Mouse (Mus musculus) cerebellum, adult 9-10 months (tissue): ENCODE results near the gene Gm26657.

Experiments used
- DNase-seq: peaks from one replicate; pipeline ENCODE4 v3.0.0; 2022

Gene Gm26657

GRCm38 (mm10) chr4:56740020-56740485 lies at the start of gene Gm26657:
Gm26657 (plus strand) TSS chr4:56740070.
- no peak for DNase-seq

- DNase-seq = no peak
These were observed 43.5 kb upstream of the Gm26657 start for GRCm38 (mm10) chr4:56696401-56696800.

DNA sequence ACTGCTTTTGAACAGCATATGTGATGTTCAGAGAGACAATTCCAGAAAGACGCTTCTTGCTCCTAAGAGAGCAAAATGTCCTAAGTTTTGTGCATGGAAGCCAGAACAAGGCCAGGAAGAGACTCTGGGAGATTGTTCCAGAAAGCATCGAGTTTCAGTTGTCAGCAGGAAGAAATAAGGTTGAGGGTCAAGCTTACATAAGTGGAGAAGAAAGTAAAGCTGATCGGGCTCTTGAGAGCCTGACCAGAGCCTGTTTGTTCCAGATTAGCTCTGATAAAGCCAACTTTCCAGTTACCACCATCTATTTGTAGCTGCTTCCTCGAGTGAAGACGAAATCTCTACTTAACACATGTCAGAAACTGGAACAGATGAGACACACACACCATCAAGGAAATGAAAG lies 41.2 kb upstream of the Gm26657 start:
- DNase-seq = no peak

DNA sequence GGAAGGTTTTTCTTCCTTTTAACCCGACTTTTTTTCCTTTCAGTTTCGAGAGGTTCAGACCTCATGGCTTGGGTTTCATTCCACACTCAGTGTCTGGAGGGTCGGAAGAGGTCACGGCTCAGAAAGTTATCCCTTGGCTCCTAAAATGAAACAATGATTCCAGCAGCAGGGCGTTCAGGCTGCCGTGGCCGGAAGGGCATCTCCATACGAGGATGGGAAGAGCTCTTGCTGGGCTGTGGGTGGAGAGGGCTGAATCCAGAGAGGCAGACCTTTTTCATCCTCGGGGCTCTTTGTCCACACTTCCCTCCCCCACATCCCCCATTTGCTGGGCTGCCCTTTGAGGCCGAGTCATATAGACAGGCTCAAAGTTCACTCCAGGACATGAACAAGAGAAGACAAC lies 37.6 kb upstream of the Gm26657 start:
- no peak for DNase-seq

DNA sequence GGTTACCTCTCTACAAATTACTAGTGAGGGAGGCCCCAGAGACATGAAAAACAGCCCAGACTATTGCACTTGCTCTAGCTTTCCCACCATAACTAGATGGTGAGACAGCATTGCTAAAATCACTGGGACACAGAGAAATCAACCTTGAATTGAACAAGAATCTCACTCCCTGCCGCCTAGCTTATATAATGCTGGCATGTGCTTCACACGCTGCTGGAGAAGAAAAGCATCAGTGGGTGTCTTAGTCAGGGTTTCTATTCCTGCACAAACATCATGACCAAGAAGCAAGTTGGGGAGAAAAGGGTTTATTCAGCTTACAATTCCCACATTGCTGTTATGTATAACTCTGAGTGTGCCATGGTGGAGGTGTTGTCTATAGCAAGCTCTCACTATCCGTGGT lies 26.7 kb upstream of the Gm26657 start:
- no peak for DNase-seq

GRCm38 (mm10) chr4:56716801-56717200 lies 23.1 kb upstream of the Gm26657 start:
- DNase-seq = no peak

DNA sequence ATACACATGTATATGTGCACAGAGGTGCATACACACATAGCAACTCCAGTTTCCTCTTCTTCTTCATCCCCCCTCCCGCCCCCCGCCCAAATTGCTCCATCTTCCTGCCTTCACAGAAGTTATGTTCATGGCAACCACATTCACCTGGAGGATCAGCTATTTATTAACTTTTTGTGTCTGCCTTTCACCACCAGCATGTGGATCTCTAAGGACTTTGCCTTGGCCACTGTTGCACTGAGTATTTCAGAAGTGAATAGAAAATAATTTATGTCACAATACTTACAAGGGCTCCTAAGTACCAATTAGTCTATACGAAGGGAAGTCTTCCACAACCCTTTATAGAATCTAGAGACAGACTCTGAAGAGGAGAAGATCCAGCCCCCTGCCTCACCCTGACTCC lies 21.9 kb upstream of the Gm26657 start:
- DNase-seq = no peak

GRCm38 (mm10) chr4:56718573-56719442 lies 21.1 kb upstream of the Gm26657 start:
- no peak for DNase-seq

DNA sequence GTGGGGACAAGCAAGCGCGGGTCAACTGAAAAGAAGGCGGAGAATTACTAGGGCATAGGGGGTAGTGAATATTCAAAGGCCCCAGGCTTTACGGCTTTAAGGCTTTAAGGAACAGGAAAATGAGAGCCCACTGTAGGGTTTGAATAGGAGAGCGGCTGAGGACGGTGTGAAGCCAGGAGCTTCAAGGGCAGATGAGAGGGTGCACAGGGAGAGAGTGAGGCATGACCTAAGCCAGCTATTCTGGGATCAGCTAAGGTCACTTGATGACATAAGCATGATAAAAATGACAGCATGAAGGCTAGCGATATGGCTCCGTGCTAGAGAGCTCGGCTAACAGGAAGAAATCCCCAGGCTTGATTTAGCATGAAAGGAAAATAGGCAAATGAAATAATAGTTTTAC lies 20.4 kb upstream of the Gm26657 start:
- no peak for DNase-seq

DNA sequence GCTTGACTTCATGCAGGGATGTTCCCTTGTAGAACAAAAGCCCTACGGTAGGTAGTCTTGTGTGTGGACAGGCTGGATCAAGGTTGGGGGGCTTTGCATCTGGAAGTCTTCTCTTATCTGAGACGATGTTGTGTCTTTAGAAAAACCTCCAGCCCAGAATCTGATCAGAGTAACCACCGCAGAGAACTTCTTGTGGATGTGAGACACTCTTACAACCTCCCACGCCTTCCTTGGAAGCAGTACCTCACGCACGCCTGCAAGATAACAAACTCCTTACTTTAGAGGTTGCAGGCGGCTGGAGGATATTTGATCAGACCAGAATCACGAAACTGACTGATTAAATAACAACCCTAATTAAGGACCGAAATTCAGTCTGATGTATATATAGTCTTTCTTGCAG lies 19.5 kb upstream of the Gm26657 start:
- no peak for DNase-seq

GRCm38 (mm10) chr4:56721469-56721868 lies 18.4 kb upstream of the Gm26657 start:
- peak; percentile 5 for DNase-seq

- no peak for DNase-seq
These were observed 17.5 kb upstream of the Gm26657 start for GRCm38 (mm10) chr4:56722346-56722745.

DNA sequence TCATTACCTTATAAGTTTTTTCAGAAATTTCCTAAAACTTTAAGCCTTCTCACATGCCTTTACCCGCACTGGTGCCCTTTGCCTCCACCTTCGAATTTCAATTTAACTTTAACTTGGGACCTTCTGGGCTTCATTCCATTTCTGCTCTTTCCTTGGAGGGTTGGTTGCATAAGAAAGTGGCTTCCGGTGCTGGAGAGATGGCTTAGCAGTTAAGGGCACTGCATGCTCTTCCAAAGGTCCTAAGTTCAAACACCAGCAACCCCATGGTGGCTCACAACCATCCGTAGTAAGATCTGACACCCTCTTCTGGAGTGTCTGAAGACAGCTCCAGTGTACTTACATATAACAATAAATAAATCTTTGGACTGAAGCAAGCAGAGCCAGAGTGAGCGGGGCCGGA lies 16.6 kb upstream of the Gm26657 start:
- no peak for DNase-seq

- no peak for DNase-seq
These were observed 14.0 kb upstream of the Gm26657 start for GRCm38 (mm10) chr4:56725839-56726238.

DNA sequence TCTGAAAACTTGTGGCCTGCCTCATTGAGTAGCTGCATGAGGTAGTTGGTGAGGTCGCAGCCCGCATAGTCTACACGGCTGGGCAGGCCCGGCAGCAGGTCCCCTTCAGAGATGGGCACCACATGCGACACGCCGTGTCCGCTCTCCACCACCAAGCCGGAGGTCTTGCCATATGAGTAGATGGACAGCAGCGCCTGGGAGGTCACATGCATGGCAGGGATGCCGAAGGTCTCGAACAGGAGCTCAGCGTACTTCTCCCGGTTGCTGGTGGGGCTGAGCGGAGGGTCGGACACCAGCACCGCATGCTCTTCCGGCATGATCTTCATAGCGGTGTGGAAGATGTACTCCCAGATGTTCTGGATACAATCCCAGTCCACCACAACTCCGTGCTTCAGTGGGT lies 741 bp downstream of the Gm26657 start:
- DNase-seq = no peak

- DNase-seq = no peak
These were observed 1.2 kb downstream of the Gm26657 start, which contains the start of gene Actl7b for GRCm38 (mm10) chr4:56741041-56741493. Actl7b (minus strand) TSS chr4:56741443.

DNA sequence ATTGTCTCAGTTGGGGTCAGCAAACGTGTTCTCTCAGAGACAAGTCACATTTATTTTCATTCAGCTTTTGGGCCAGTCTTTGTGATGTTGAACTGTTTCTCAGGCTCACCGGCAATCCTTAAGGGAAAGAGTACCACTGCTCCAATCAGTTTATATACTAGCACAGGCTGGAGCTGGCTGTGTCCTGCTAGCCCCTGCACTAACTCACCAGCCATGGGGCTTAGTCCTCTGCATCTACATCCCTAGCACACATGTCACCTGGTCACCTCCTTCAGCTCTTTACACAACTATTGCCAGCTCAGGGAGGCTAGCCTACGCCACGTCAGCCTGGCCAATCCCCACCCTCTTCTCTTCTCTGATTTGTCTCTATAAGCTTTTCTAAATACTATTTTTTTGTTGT lies 2.8 kb downstream of the Gm26657 start:
- no peak for DNase-seq

- DNase-seq = no peak
These were observed 3.7 kb downstream of the Gm26657 start, which contains the start of gene Actl7a for GRCm38 (mm10) chr4:56743363-56744195. Actl7a (plus strand) TSS chr4:56743413.

- no peak for DNase-seq
These were observed 6.5 kb downstream of the Gm26657 start for GRCm38 (mm10) chr4:56746345-56746744.

GRCm38 (mm10) chr4:56747456-56747855 lies 7.6 kb downstream of the Gm26657 start:
- no peak for DNase-seq

- no peak for DNase-seq
These were observed 16.2 kb downstream of the Gm26657 start for GRCm38 (mm10) chr4:56756021-56756420.

DNA sequence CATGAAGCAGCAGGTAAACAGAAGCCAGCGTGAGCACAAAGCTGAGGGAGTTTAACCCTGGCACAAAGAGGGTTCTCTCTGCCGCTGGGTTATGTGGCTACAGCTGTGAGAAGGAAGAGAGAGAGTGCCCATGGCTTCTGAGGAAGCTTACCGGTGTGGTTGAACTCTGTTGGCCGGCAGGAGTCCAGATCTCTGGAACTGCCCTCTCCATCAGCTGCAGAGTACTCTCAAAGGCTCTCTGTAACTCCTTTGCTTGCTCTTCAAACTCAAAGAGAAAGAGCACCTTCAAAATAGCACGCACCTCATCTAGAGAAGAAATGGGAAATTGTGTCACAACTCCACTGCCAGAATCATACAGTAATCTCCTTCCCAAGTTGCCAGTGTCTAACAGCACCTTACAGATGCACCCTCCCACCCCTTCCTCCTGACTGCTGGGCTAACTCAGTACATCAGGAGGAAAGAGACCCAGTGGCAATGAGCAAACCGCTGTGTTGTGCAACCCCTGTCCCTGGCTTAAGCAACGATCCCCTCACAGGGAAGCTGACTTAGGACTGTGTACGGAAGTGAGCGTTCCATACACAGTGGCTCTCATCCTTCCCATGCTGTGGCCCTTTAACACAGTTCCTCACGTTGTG lies 17.2 kb downstream of the Gm26657 start:
- DNase-seq = no peak

GRCm38 (mm10) chr4:56757693-56758092 lies 17.8 kb downstream of the Gm26657 start:
- DNase-seq = no peak
